Mouse (Mus musculus) embryonic facial prominence, embryonic 12.5 days (tissue): ENCODE data around the gene P2rx7. TPM values are rescaled to one million over a fixed set of nuclear protein-coding genes. Genes with fewer than 3 reads are reported as not detected.

Experiments used
- ATAC-seq: fragments of 200-750 bp; cut with Nextera tagmentation; 2 replicates; pipeline ENCODE4 v1.8.0; 2017; ENCODE audit not compliant: insufficient number of reproducible peaks, insufficient read depth, low FRiP score, low TSS enrichment
- H3K27ac ChIP-seq: fragments of 300-500 bp; sonication (generic); 2 replicates; pipeline ENCODE4 v1.5.1; 2016; ENCODE audit warnings: mild to moderate bottlenecking
- H3K27me3 ChIP-seq: fragments of 300-500 bp; sonication (generic); 2 replicates; pipeline ENCODE4 v1.6.1; 2016; ENCODE audit warnings: mild to moderate bottlenecking, moderate library complexity
- H3K36me3 ChIP-seq: fragments of 300-500 bp; sonication (generic); 2 replicates; pipeline ENCODE4 v1.6.1; 2016; ENCODE audit warnings: mild to moderate bottlenecking
- H3K4me1 ChIP-seq: fragments of 300-500 bp; sonication (generic); 2 replicates; pipeline ENCODE4 v1.6.1; 2016
- H3K4me2 ChIP-seq: fragments of 300-500 bp; sonication (generic); replicated peaks from 2 replicates; pipeline ENCODE4 v1.6.1; 2016; ENCODE audit warnings: mild to moderate bottlenecking, moderate library complexity
- H3K4me3 ChIP-seq: fragments of 300-500 bp; sonication (generic); 2 replicates; pipeline ENCODE4 v1.5.1; 2016; ENCODE audit warnings: mild to moderate bottlenecking
- H3K9ac ChIP-seq: fragments of 300-500 bp; sonication (generic); 2 replicates; pipeline ENCODE4 v1.6.1; 2016; ENCODE audit warnings: mild to moderate bottlenecking, moderate library complexity
- H3K9me3 ChIP-seq: fragments of 300-500 bp; sonication (generic); 2 replicates; pipeline ENCODE4 v1.6.1; 2016; ENCODE audit warnings: mild to moderate bottlenecking, moderate library complexity
- WGBS: fragments of 180-500 bp; shearing (Covaris S2); methylation state at CpG from one replicate; pipeline ENCODE4 v1.1.7; 2016; 5-methylcytosine and 5-hydroxymethylcytosine counted together
- polyA plus RNA-seq: library from polyadenylated mRNA; unstranded; fragments of >200 nt; fragmentation: Nextera tagmentation; extraction: Ambion mirVana; gene quantifications from 2 replicates; pipeline ENCODE4 v1.2.1, GENCODE M21; 2016

P2rx7 gene
- polyA plus RNA-seq, 1 experiment from 2014 or later, result 0.96 TPM

- no peaks in the 10 kb centered on the region for H3K27me3 ChIP-seq
- no peaks in the 10 kb centered on the region for H3K36me3 ChIP-seq
- peaks cover 14% of the 10 kb centered on the region; the same call in 1 of the 2 replicates for H3K4me1 ChIP-seq
- H3K4me3 ChIP-seq, result no peak overlapping the region
- no peaks in the 10 kb centered on the region for H3K9me3 ChIP-seq
- H3K27ac ChIP-seq, result no peak overlapping the region
- no peak for ATAC-seq
- H3K9ac ChIP-seq, result no peak overlapping the region
- no peak overlapping the region for H3K4me2 ChIP-seq
- 87% methylated on average over 11 of the region's 11 CpGs for WGBS
Measured at GRCm38 (mm10) chr5:122624952-122625479, 18.7 kb upstream of the P2rx7 start.

- no peaks in the 10 kb centered on the region for H3K9me3 ChIP-seq
- H3K27ac ChIP-seq, result no peak overlapping the region
- no peak overlapping the region for H3K4me2 ChIP-seq
- no peak overlapping the region for H3K9ac ChIP-seq
- H3K27me3 ChIP-seq, result no peaks in the 10 kb centered on the region
- peaks cover 14% of the 10 kb centered on the region; the same call in 1 of the 2 replicates for H3K4me1 ChIP-seq
- ATAC-seq, result no peak
- 86% methylated on average over 14 of the region's 14 CpGs for WGBS
- H3K36me3 ChIP-seq, result no peaks in the 10 kb centered on the region
- H3K4me3 ChIP-seq, result no peak overlapping the region
Measured at GRCm38 (mm10) chr5:122625565-122626252, 18.0 kb upstream of the P2rx7 start.

- 0 out of 2 replicates have a peak, but pooled peaks have one; percentile 47 for ATAC-seq
- Histone ChIP-seq H3K4me2 (no peak overlapping the region), H3K36me3 (no peaks in the 10 kb centered on the region), H3K4me1 (0 out of 2 replicates have a peak, but pooled peaks cover 2% of the 10 kb centered on the region), H3K27me3 (no peaks in the 10 kb centered on the region), H3K9ac (no peak overlapping the region), H3K27ac (no peak overlapping the region), H3K9me3 (no peaks in the 10 kb centered on the region), H3K4me3 (no peak overlapping the region)
- WGBS, result 40% methylated on average over 2 of the region's 2 CpGs
Measured at GRCm38 (mm10) chr5:122627243-122627642, 16.5 kb upstream of the P2rx7 start.

GRCm38 (mm10) chr5:122635228-122635627, 8.5 kb upstream of the P2rx7 start:
- Histone ChIP-seq H3K27ac (no peak overlapping the region), H3K4me3 (no peak overlapping the region), H3K4me1 (no peaks in the 10 kb centered on the region), H3K9ac (no peak overlapping the region), H3K9me3 (no peaks in the 10 kb centered on the region), H3K4me2 (no peak overlapping the region), H3K27me3 (no peaks in the 10 kb centered on the region), H3K36me3 (no peaks in the 10 kb centered on the region)
- 75% methylated on average over 8 of the region's 8 CpGs for WGBS
- ATAC-seq, result no peak

GRCm38 (mm10) chr5:122636308-122636707, 7.4 kb upstream of the P2rx7 start:
- ATAC-seq, result no peak
- Histone ChIP-seq H3K4me3 (no peak overlapping the region), H3K36me3 (no peaks in the 10 kb centered on the region), H3K9me3 (no peaks in the 10 kb centered on the region), H3K9ac (no peak overlapping the region), H3K27me3 (no peaks in the 10 kb centered on the region), H3K27ac (no peak overlapping the region), H3K4me1 (no peaks in the 10 kb centered on the region), H3K4me2 (no peak overlapping the region)
- 77% methylated on average over 9 of the region's 9 CpGs for WGBS

- H3K4me2 ChIP-seq, result peak overlapping the region; percentile 31
- no peak for ATAC-seq
- no peaks in the 10 kb centered on the region for H3K36me3 ChIP-seq
- no peak overlapping the region for H3K27ac ChIP-seq
- 46% methylated on average over 16 of the region's 16 CpGs for WGBS
- H3K9ac ChIP-seq, result no peak overlapping the region
- no peaks in the 10 kb centered on the region for H3K4me1 ChIP-seq
- H3K9me3 ChIP-seq, result no peaks in the 10 kb centered on the region
- peak overlapping the region; percentile 6; the same call in 1 of the 2 replicates for H3K4me3 ChIP-seq
- H3K27me3 ChIP-seq, result no peaks in the 10 kb centered on the region
Measured at GRCm38 (mm10) chr5:122636958-122637357, 6.8 kb upstream of the P2rx7 start.

GRCm38 (mm10) chr5:122638296-122638695, 5.4 kb upstream of the P2rx7 start:
- H3K9ac ChIP-seq, result no peak overlapping the region; the same call in 1 of the 2 replicates
- H3K36me3 ChIP-seq, result no peaks in the 10 kb centered on the region
- no peaks in the 10 kb centered on the region for H3K9me3 ChIP-seq
- 82% methylated on average over 2 of the region's 2 CpGs for WGBS
- no peak overlapping the region for H3K4me2 ChIP-seq
- H3K27ac ChIP-seq, result no peak overlapping the region
- no peak overlapping the region for H3K4me3 ChIP-seq
- ATAC-seq, result no peak
- H3K4me1 ChIP-seq, result no peaks in the 10 kb centered on the region
- H3K27me3 ChIP-seq, result no peaks in the 10 kb centered on the region

- H3K9me3 ChIP-seq, result no peaks in the 10 kb centered on the region
- H3K4me3 ChIP-seq, result no peak overlapping the region
- H3K9ac ChIP-seq, result no peak overlapping the region
- no peaks in the 10 kb centered on the region for H3K4me1 ChIP-seq
- H3K27ac ChIP-seq, result no peak overlapping the region
- ATAC-seq, result no peak
- H3K27me3 ChIP-seq, result no peaks in the 10 kb centered on the region
- 95% methylated on average over 4 of the region's 4 CpGs for WGBS
- H3K36me3 ChIP-seq, result no peaks in the 10 kb centered on the region
- no peak overlapping the region for H3K4me2 ChIP-seq
Measured at GRCm38 (mm10) chr5:122639517-122639916, 4.2 kb upstream of the P2rx7 start.

GRCm38 (mm10) chr5:122639986-122640385, 3.7 kb upstream of the P2rx7 start:
- 87% methylated on average over 5 of the region's 5 CpGs for WGBS
- H3K27ac ChIP-seq, result no peak overlapping the region
- no peaks in the 10 kb centered on the region for H3K36me3 ChIP-seq
- no peak overlapping the region for H3K4me2 ChIP-seq
- no peak for ATAC-seq
- H3K4me1 ChIP-seq, result no peaks in the 10 kb centered on the region
- no peaks in the 10 kb centered on the region for H3K27me3 ChIP-seq
- no peaks in the 10 kb centered on the region for H3K9me3 ChIP-seq
- H3K4me3 ChIP-seq, result no peak overlapping the region
- no peak overlapping the region for H3K9ac ChIP-seq

GRCm38 (mm10) chr5:122644111-122644607, 448 bp downstream of the P2rx7 start:
- H3K27ac ChIP-seq, result no peak overlapping the region
- no peak overlapping the region for H3K4me3 ChIP-seq
- WGBS, result 78% methylated on average over 15 of the region's 15 CpGs
- no peak overlapping the region for H3K9ac ChIP-seq
- no peak for ATAC-seq
- no peaks in the 10 kb centered on the region for H3K9me3 ChIP-seq
- no peaks in the 10 kb centered on the region for H3K36me3 ChIP-seq
- no peaks in the 10 kb centered on the region for H3K4me1 ChIP-seq
- no peak overlapping the region for H3K4me2 ChIP-seq
- no peaks in the 10 kb centered on the region for H3K27me3 ChIP-seq

- no peak overlapping the region for H3K27ac ChIP-seq
- H3K9me3 ChIP-seq, result no peaks in the 10 kb centered on the region
- H3K9ac ChIP-seq, result no peak overlapping the region
- no peaks in the 10 kb centered on the region for H3K36me3 ChIP-seq
- WGBS, result 88% methylated on average over 6 of the region's 6 CpGs
- H3K4me3 ChIP-seq, result no peak overlapping the region
- H3K27me3 ChIP-seq, result no peaks in the 10 kb centered on the region
- H3K4me2 ChIP-seq, result no peak overlapping the region
- H3K4me1 ChIP-seq, result no peaks in the 10 kb centered on the region
- ATAC-seq, result peak; percentile 56; the same call in 1 of the 2 replicates
Measured at GRCm38 (mm10) chr5:122645290-122645689, 1.6 kb downstream of the P2rx7 start.

GRCm38 (mm10) chr5:122646050-122646449, 2.3 kb downstream of the P2rx7 start:
- Histone ChIP-seq H3K9ac (no peak overlapping the region), H3K4me3 (no peak overlapping the region), H3K4me2 (no peak overlapping the region), H3K4me1 (no peaks in the 10 kb centered on the region), H3K36me3 (no peaks in the 10 kb centered on the region), H3K9me3 (no peaks in the 10 kb centered on the region), H3K27me3 (no peaks in the 10 kb centered on the region), H3K27ac (no peak overlapping the region)
- ATAC-seq, result no peak
- 87% methylated on average over 11 of the region's 11 CpGs for WGBS
